Mouse (Mus musculus) brain, embryonic 14.5 days (tissue): ENCODE measurements at regions not wholly inside any gene's neighbourhood (a gene's known extent, or its start where the extent isn't known, plus 50 kb on each side); places are given as distances from the start of the nearest gene placed in this dataset.

Source experiments
- CTCF ChIP-seq: fragments of 200-500 bp; IDR thresholded peaks from 2 replicates; pipeline ENCODE4 v1.5.1; 2012; ENCODE audit warnings: inconsistent platforms, mild to moderate bottlenecking, moderate library complexity, borderline replicate concordance; ENCODE audit not compliant: insufficient read depth, insufficient read length; ENCODE audit errors: extremely low read depth
- POLR2A ChIP-seq: fragments of 200-500 bp; IDR thresholded peaks from 2 replicates; pipeline ENCODE4 v1.6.1; 2012; ENCODE audit warnings: mild to moderate bottlenecking, inconsistent platforms, borderline replicate concordance; ENCODE audit not compliant: poor library complexity, insufficient read depth, insufficient read length, severe bottlenecking; ENCODE audit errors: extremely low read depth

DNA sequence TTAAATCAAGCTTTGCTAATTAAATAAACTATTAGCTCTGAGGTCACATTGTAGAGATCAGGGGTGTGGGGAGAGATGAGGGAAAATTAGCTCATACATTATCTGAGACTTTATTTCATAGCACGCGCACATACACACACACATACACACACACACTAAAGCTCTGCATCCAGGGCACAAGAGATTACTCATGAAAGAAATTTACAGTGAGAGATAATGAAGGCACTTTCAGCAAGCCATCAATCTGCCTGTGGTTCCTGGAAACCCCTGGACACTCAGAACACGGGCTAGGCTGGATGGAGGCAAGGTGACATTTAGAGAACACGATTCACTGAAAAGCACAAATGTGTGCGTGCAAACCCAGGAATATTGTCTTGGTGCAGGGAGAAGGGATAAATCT is 60.2 kb downstream of the Scg2 start:
- no peak for TF ChIP-seq CTCF
- no peak for TF ChIP-seq POLR2A
